Mouse (Mus musculus) mesoderm, embryonic 11.5 days (tissue): ENCODE measurements around the gene Rpl9.

Experiments
- DNase-seq: peaks from one replicate; pipeline ENCODE4 v3.0.0-alpha.2; 2012; ENCODE audit warnings: low read depth, low spot score

Rpl9 gene

DNA sequence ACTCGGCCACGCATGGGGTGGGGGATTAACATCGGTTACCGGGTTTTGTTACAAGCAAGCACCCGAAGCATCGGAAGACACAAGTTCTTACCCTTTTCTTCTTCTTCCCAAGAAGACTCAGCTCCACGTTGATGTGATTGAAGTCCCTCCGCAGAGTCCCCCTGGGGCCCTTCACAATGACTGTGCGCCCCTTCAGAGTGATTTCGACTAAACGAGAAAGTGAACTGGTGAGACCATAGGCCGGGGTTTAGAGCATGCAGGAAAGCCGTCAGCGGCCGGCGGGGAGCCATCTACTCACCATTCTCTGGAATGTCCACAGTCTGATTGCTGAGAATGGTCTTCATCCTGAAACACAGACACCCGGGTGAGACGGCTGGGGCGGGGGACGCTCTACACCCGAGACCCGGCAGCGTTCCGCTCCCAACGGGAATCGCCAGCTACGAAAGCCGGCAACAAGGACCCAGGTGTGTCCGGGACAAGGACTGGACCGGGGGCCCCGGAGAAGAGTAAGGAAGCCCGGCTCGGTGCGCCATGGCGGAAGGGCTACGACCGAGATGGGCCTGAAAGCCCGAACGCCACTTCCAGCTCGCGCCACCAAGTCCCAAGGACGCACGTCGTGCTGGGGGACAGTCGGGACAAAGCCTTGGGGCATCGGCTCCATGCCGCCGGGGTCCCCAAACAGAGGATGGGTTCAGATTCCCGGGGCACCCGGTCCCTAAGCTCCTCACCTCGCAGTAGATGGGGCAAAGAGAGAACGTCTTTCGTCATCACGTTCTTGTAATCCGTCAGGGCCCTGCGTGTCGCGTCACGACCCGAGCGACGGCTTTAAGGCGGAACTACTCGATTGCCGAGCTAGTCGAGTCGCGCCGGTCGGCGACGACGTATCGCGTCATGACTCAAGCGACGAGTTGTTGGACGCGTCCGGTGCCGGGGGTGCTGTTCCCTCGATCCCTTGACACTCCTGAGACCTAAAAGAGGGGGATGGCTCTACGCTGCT is at the start of gene Rpl9, which contains the start of gene Lias:
Gene Rpl9 (minus strand): TSS at position 797 of the 997 bp plus-strand sequence.
Gene Lias (plus strand): TSS at position 850 of the 997 bp plus-strand sequence.
- DNase-seq = peak; percentile 99

DNA sequence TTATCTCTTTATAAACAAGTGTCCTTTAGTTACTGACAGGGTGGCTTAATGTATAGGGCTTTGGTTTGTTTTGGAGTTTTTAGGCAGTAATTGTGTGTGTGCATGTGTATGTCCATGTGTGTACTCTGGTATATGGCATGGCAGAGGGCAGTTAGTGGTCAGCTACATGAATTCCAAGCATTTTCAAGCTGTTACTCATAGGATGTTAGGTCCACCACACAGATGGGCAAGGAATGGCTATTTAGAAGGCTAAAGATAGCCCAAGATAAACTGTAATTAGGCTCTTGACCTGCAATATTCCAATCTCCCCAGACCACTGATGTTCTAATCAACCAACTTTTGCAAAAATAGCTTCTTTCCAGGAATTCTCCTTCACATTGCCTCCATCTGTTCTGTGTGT is 46.8 kb upstream of the Rpl9 start:
- DNase-seq = no peak

DNA sequence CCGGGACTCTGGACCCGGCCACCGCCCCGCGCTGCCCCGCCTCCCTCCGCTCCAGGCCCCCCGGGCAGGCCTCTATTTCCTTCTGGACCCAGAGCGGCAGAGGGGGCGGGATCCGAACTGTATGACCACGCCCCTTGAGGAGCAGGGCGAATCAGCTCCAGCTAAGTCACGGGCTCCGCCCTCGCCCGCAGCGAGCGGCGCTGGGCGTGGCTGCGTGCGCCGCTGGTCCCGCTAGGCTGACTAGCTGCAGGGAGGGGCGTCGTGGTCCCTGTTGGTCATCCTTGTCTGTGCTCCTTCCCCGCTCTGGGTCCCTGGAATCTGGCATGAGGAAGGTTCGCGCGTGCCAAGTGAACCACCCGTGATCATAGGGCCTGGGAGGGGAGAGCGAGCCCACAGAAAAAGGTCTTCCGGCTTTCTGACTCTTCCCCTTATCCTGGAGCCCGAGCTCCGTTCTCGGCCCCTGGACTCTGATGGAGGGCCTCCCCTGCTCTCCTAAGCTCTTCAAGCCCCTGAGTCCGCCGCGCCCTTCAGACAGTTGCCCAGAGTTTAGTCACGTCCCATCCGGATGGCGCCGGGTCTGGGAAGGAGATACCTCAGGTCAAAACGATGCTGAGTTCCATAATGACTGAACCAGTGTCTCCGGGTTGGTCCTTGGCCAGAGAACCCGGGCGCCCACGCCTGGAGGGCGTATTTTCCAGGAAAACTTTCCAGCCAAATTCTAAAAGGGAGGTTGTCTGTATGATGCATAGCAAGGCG is 44.7 kb upstream of the Rpl9 start, which contains the start of gene Ugdh:
Gene Ugdh (minus strand): TSS at position 144 of the 756 bp plus-strand sequence.
- peak; percentile 99 for DNase-seq

DNA sequence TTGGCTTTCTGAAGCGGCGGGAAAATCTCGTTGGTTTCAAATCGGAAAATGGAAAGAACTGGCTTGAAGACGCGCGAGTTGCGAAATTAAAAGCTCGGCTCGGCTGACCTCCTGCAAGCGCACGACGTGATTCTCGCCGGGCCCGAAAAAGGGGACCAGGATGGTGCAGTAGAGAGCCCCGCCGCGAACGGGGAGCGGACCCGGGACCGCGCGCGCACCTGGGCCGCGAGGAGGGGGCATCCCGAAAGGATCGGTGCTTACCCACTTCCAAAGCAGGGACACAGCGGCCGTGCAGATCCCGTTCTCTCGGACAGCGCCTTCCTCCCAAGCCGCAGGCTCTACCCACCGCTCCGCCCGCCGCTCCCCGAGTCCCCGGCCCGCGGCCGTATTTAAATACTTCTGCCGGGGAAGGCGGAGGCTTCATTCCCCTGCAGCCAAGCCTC is 44.1 kb upstream of the Rpl9 start:
- no peak for DNase-seq

DNA sequence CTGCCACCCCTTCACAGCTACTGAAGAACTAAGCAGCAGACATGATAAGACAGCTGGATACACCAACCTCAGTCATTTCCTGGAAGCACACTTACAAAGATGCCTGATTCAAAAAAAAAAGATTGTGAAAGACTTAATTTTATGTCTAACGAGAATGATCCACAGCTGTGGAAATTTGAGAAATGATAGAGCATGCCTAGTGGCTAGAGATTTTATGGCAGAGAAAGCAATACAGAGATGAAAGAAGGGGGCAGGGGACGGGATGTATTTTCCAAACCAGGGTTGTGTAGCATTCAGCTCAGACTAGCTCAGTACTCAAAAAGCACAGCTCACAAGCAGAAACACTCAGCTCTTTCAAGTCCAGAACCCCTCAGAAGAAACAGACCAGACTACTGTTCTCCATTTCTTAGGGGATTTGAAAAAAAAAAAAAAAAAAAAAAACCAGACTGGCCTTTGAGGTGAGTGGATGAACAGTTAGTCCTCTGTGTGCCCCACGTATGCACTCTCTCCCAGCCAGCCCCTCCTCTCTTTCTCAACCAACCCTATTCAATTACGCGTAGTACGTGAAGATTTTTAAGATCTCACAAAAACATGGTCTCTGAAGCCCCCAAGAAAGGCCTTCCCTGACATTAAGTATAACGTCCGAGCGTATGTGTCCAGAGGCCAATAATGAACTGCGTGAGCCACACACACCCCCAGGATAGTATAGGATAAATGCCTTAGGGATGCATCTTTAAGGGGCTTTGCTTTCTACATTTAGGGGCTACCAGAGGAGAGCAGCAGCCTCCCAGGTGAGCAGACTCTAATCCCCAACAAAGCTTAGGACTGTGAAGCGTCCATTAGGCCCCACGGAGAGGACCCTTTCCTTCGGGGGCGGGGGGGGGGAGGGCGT is 43.5 kb upstream of the Rpl9 start:
- peak; percentile 20 for DNase-seq

DNA sequence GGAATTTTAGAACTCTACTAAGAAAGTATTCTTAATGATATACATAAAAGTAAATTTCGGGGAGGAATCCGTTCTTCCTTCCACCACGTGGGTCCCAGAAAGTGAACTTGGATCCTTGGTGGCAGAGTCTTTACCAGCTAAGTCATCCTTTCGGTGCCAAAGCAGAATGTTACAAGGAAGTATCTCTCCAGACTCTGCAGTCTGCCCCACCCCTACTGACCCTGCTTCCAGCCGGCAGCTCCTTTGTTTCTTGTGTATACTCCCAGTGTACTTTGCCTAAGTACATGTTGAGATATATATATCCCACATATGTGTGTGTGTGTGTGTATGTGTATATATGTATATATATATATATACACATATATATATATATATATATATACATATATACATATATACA is 38.2 kb upstream of the Rpl9 start:
- no peak for DNase-seq

DNA sequence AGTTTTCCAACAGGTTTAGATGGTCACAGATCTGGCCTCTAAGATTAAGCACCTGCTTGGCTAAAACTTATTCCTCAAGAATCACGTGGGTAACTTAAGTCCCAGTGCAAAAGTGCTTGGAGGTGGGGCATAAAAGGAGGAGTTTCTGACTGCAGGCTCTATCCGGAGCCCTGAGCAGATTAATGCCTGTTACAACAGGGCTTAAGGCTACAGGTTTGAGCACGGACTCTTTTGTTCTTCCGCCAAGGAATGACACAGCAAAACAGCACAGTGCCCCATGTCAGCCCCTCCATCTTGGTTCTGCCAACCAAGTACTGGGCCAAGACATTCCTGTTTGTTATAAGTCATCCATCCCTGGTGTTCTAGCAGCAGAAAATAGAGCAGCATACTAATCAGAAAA is 37.1 kb upstream of the Rpl9 start:
- no peak for DNase-seq

DNA sequence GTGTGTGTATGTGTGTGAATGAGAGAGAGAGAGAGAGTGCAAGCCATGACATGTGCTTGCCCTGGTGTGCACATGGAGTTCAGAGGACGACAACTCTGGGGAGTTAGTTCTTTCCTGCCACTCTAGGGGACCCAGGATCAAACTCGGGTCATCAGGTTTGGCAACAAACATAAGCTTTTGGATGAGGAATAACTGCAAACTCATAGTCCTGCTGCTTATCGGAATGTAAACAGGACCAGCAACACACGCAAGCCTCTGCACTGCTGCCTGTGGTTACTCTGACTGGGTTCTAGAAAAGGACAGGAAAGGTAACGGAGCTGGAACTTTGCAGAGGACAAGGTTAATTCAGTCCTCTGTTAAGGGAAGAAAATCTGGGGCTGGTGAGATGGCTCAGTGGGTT is 34.0 kb upstream of the Rpl9 start:
- DNase-seq = no peak

DNA sequence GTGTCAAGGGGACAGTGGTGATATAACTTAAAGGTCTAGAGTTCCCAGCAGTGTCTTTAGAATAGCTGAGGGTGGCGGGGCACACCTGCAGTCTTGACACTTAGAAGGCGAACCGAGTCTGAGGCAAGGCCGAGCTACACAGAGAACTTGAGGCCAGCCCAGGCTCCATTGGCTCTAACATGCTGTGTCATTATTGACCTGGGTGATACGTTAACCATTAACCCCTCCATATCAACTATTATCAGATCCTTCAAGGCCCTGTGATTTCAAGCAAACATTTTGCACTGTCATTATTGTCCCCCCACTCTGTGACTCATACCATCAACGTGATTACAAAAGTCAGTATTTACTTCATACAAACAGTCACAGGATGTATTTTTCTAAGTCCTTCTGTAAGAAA is 33.0 kb upstream of the Rpl9 start:
- no peak for DNase-seq

DNA sequence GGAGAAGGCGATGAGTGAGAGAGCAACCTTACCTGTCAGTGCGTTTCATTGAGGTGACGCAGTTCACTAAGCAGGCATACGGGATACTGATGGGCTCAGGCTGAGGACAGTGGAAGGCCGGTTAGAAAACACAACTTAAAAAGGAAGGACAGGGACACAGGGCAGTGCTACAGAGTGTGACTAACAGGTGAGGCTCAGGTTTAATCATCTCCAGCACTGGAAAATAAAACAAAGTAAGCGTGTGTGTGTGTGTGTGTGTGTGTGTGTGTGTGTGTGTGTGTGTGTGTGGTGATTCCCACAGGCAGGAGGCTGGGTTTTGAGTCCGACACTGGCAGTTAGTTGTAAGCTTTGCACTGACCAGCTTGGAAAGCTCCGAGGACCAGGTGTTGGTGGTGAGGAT is 31.6 kb upstream of the Rpl9 start:
- DNase-seq = no peak

DNA sequence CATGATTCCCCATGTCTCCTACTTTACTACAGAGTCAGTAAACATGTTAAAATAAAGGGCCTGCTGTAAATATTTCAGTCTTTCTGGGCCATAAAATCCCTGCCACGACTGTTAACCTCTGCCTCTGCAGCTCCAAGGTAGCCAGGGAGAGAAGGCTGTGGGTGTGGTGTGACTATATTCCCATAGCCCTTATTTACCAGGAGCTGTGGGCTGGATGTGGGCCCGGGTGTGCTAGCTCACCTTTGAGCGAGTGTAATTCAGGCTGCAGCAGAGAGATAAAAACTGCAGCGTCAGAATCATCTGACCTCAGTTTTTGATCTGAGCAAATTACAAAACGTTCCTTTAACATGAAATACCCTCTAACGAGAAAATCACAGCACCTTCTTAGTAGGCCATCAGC is 29.6 kb upstream of the Rpl9 start:
- no peak for DNase-seq

DNA sequence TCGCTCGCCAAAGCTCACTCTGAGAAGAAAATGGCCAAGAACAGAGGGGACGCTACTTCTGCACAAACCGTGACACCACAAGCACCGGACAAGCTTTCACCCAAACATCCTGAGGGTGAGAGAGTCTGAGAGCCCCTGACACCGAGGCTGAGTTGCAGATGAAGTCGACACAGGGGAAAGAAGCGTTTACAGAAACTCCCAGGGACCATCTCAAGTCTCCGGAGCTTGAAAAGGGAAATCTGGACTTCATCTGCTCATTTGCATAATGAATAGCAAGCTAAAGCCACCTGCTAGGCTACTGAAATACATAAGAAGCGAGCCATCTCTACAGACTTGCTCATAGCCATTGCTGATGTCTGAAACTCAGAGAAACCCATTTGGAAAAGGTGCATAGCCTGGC is 27.9 kb upstream of the Rpl9 start:
- no peak for DNase-seq

DNA sequence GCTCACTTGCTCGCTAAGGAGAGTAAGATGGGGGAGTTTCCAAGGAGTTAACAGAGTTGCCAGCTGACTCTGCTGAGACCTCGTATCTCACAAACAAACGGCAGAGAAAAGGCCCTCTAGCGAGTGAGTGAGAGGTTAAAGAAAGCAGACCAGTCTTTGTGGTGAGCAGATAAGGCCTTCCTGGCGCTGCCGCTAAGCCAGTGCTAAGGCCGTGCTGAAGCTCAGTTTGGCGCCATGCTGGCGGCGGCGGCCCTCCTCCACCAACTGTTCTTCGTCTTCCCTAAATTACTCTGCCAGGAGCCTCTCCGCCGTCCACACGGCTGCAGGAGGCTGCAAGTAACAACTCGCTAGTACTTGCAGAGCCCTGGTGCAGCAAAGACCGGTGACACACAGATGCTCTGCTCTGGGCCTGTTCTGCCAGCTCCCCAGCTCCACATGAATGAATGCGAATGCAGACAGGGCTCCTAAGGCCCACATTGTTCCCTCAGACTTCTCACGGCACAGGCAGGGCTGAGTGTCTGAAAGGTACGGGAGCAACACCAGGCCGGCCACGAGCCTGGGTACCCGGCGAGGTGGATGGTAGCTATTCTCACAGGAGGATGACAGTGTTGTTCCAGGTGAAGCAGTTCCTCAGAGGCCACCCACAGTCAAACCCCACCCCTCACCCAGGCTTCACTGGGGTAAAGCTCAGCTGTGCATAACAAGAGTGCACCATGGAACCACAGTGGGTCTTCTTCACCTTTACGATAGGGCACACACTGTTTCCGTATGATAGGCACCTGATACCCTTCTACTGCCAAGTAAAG is 24.6 kb upstream of the Rpl9 start:
- peak; percentile 45 for DNase-seq

DNA sequence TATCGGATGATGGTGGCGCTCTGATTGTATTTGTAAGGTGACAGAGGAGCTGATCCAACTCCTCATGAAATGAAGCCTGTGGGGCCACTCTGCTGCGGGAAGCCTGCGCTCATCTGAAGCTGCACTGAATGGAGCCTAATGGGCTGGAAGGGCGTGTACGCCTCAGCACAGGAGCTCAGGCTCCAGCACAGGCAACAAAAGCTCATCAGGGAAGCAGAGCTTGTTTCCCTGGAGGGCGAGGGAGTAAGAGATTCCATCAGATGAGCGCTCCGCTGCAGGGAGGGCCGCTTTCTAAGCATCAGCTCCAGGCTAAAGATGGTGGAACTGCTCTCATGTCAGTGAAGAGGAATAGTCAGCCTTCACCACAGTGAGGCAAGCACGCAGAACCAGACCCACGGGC is 16.7 kb upstream of the Rpl9 start:
- no peak for DNase-seq

DNA sequence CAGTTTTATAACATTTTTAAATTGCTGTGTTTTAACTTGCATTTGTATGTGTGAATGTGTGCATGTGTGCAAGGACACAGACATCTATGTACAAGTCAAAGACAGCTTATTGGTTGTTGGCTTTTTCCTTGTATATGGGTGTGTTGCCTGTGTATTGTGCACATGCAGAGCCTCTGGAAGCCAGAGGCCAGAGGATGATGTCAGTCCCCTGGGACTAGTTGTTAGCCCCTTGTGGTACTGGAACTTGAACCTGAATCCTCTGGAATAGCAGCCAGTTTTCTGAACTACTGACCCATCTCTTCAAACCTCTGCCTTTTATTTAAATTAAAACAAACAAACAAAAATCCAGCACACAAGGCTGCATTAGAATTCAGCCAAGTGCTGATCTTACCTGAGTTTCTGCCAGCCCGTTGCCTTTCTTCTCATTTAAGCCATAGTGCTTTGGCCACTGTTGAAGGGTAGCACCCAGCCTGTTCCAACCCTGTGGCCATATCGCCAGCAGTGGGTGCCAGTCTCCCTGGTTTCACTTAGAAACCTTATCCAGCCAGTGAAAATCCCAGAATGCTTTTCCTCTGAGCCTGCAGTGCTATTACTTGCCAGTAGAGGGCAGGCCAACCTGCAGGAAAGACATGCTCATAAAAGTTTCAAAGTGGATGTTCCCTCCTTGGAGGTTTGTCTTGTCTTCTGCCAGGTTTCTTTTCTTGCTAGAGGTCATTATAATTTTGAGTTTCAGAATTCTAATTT is 10.2 kb upstream of the Rpl9 start:
- DNase-seq = peak; percentile 81

DNA sequence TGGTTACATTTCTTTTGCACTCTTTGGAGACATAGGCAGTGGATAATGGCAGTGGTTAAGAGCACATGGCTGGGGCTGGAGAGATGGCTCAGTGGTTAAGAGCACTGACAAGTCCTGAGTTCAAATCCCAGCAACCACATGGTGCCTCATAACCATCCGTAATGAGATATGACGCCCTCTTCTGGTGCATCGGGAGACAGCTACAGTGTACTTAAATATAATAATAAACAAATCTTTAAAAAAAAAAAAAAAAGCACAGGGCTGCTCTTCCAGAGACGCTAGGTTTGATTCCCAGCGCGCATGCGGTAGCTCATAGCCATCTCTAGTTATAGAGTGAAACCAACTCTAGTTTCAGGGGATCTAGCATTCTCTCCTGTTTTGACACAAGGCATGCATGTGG is 3.2 kb upstream of the Rpl9 start:
- no peak for DNase-seq

DNA sequence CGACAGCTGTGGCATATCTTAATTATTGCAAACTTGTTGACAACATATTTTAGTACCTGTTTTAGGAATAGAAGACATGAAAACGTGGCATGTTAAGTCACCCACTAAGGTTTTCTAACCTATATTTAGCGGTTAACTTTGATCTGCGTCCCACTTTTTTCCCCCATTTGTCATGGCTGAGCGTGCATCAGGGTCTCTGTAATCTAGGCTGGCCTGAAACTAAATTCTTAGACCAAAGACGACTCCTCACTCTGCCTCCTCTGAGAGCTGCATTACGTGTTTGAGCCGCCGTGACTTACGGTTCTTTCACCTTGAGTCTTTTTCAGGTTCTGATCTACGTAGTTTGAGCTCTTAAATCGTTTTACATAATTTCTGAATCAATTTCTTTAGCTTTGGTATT is 509 bp upstream of the Rpl9 start:
- peak; percentile 64 for DNase-seq

DNA sequence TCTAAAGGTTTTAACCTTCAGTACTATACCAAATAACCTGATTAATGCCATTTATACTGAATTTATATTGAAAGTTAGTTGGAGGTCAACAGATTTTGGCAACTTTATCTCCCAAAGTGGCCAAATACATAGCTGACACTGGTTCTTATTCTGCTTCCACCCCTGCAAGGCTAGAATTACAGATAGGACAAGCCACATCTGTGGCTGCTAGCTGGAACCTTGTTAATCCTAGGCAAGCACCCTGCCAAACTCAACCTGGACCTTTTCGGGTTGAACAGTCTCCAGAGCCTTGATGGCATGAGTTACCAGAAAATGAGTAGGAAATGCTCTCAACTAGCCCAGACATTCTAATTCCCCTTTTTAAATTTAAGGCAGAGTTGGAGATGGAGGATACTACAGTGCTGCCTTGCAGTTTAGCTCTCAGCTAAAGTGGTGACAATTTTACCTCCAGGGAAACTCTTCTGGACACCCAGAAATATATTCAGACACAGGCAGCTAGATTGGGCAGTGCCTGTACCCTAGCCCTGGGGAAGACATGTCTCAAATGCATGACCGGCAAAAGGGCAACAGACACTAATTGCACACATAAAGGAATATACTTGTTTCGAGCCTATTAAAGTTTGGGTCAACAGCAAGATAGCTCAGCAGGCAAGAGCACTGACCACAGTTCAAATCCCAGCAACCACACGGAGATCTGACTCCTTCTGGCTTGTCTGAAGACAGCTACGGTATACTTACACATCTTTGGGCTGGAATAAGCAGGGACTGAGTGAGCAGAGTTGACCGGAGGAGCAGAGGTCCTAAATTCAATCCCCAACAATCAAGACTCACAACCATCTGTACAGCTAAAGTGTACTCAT is 4.0 kb downstream of the Rpl9 start:
- DNase-seq = no peak

DNA sequence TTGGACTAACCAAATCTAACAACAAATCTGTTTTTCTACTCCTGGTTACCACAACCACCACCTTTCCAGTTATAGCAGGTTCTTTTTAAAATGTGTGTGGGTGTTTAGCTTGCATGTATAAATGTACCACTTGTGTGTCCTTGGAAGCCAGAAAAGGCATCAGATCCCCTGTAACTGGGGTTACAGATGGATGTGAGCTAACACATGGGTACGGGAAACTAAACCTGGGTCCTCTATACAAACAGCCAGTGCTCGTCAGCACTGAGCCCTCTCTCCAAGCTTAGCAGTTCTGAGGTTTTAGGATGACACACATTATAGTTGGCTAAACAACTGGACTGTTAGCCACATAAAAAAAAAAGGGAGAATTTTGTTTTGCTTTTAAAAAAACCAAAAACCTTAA is 5.5 kb downstream of the Rpl9 start:
- no peak for DNase-seq
